Mouse (Mus musculus) kidney, postnatal 4 days (tissue): ENCODE measurements around the gene Napsa.
A peak's percentile ranks its signal among the peaks of the same experiment; 100 is the strongest.

Experiments used
- DNase-seq, 2 experiments: peaks; one replicate each; pipeline ENCODE4 v3.0.0; 2021; ENCODE audit warnings: mixed read lengths in 2 of 2

Gene Napsa

DNA sequence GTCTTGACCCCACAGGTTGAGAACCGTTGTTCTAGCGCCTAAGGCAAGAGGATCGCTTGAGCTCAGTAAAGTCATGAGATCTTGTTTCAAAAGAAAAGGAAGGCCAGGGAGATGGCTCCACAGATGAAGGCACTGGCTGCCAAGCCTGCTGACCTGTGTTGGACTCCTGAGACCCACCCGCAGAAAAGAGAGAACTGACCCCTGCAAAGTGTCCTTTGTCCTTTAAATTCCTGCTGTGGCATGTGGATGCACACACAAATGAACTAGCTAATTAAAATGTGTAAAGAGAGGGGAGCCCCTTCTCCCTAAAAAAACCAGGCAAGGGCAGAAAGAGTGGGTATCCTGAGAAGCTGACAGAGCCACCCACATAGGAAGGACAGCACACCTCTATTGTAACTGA, 369 bp upstream of the Napsa start:
- DNase-seq: peak in 1 of 2 experiments; percentile 36

- no peak for DNase-seq
These were observed 840 bp downstream of the Napsa start for GRCm38 (mm10) chr7:44572956-44573484.

- no peak for DNase-seq
These were observed 4.2 kb downstream of the Napsa start for GRCm38 (mm10) chr7:44576333-44576844.

GRCm38 (mm10) chr7:44581637-44582036, 9.5 kb downstream of the Napsa start:
- no peak for DNase-seq

GRCm38 (mm10) chr7:44582709-44583108, 10.5 kb downstream of the Napsa start:
- no peak for DNase-seq

DNA sequence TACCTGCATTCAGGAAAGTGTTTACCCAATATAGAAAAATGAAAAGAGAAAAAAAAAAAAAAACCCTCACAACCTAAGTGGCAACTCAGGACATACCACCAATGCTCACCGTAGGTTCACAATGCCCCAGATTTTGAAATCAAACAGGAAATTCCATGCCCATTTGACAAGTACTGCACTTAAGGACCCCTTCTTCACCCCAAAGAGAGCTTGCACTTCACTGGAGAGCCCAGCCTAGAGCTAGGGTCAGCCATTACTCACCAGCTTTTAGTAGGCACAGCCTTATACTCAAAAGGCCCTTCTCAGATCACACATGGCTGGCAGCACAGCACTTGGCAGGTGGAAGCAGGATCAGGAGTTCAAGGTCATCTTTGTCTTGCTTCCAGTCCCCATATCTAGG, 11.0 kb downstream of the Napsa start:
- no peak for DNase-seq

GRCm38 (mm10) chr7:44584265-44584804, 12.2 kb downstream of the Napsa start:
- DNase-seq: no peak

DNA sequence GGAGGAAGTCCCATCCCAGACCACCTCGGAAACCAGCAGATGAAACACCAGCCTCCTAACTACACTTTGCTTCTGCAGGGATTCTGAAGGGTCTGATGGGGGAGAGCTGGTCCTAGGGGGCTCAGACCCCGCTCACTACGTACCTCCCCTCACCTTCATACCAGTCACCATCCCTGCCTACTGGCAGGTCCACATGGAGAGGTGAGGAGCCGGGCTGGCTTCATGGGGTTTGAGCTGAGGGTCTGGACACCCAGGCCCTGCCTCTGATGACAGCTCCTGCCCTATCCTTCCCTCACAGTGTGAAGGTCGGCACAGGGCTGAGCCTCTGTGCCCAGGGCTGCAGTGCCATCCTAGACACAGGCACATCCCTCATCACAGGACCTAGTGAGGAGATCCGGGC, 12.7 kb downstream of the Napsa start:
- DNase-seq: no peak

GRCm38 (mm10) chr7:44585606-44586005, 13.4 kb downstream of the Napsa start:
- no peak for DNase-seq

GRCm38 (mm10) chr7:44586518-44586917, 14.3 kb downstream of the Napsa start:
- peak in 1 of 2 experiments; percentile 21 for DNase-seq

DNA sequence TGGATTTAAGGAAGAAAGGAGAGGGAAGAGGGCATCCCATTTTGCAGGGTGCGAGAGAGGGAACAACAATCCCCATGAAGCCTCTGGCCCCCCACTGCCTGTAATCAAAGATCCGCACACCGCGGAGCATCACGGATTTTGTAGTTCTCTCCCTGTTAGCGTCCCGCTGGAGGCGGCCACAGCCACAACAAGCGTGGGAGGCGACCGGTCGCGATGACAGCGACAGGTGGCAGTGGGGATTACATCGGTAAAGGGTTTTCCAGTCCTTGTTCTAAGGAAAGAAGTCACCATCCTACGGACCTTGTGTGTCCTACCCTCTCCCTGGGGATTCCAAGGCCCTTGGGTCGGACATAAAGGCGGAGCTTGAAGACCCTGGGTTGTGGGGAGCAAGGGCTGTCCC, 14.8 kb downstream of the Napsa start:
- peak; percentile 65 to 70 for DNase-seq

- no peak for DNase-seq
These were observed 15.5 kb downstream of the Napsa start for GRCm38 (mm10) chr7:44587676-44588075.

DNA sequence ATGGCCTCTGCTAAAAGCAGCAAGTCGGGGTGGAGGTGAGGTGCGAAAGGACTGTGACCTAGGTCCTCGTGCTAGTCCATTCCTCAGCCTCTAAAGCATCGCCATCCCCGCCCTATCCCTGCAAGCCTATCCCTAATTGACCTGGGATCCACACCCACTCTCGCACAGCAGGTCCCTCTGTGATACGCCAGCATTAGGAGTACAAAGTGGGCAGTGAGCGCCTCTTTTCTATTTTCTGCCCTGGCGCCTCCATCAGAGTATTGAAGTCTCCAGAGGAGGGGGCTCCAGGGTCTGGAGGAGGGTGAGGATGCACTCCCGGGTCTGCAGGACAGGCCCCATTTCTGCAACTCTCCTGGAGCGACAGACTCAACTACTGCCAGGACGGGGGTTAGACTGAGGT, 16.2 kb downstream of the Napsa start:
- no peak for DNase-seq

GRCm38 (mm10) chr7:44589149-44589548, 17.0 kb downstream of the Napsa start:
- peak; percentile 82 to 89 for DNase-seq

DNA sequence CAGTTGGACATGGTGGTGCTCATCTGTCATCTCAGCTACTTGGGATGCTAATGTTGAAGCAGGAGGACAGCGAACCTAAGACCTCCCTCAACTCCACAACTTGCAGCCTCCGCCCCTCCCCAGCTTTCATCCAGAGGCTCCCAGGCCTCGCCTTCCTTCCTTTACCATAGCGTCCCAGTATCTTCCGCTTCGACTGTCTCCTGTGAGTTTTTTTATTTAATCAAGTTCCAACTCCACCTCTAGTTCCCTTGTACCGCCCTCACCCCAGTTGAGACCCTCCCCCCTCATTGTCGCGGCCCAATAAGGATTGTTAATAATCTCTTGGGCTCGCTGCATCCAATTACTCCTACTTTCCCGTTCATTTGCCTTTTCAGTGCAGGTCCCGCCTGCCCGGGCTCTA, 17.8 kb downstream of the Napsa start:
- DNase-seq: peak in 1 of 2 experiments; percentile 49

DNA sequence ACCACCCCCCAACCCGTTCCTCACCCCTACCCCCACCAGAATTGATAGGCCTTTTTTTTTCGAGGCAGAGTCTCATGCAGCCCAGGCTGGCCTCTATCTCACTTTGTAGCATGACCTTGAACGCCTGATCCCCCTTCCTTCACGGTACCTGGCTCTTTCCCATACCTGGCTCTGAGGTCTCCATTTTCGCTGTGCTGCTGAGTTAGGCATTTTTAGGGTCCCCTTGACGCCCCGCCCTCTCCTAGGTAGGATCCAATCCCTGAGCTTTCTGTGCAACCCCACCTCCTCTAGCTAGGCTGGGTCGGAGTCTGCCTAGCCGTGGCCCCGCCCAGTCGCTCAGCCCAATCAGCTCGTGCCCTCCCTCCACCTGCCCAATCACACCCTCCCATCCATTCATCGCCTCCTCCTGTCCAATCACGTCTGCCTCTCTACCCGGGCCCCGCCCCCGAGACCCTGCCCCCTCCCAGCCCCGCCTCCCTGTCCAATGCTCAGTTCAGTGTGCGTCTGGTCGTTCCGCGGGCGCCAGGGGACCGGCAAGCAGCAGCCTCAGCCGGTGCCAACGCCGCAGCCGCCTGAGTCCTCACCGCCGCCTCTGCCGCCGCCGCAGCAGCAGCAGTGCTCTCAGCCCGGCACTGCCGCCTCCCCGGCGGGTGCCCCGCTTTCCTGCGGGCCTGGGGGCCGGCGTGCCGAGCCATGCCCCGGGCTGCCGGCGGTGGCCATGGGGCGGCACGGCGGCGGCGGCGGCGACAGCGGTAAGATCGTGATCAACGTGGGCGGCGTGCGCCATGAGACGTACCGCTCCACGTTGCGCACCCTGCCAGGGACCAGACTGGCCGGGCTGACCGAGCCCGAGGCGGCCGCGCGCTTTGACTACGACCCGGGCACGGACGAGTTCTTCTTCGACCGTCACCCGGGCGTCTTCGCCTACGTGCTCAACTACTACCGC, 18.5 kb downstream of the Napsa start, which contains the start of gene Kcnc3:
Gene Kcnc3, plus strand, starts transcription at position 263 of the 946 bp plus-strand sequence.
- peak; percentile 88 to 95 for DNase-seq

GRCm38 (mm10) chr7:44591348-44592116, 19.4 kb downstream of the Napsa start:
- no peak for DNase-seq

DNA sequence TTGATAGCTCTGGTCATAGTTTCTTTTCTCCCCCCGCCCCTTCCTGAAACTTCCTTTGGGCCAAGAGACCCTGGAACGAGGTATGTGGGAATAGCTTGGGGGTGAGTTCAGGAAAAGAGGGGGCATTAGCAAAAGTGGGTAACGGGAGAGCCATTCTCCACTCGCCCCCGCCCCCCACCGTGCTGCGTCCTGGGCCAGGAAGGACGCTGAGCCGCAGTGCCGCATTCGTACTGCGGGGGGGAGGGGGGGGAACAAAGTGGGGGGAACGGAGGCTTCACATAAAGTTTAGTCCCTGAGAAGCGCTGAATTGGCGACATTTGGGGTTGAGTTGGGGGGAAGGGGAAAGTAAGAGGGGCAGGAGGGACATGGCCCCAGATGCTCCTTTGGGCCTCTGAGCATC, 20.9 kb downstream of the Napsa start:
- DNase-seq: no peak

GRCm38 (mm10) chr7:44593775-44594174, 21.6 kb downstream of the Napsa start:
- DNase-seq: peak; percentile 94

DNA sequence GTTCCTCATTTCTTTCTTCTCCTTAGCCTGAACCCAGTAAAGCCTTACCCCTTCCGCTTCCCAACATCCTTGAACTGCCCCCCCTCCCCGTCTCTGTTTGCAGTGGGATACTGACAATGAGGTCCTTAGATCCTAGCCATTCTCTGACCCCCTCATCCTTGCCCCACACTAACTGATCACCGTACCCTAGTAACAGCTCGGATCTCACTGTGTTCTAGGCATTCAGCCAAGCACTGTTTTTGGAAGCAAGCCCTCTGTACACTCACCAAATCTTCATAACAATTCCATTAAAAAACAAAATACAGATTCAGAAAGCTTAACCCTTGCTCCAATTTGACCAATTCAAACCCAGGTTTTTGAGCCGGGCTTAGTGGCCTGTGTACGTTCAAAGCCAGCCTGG, 22.1 kb downstream of the Napsa start:
- DNase-seq: no peak

GRCm38 (mm10) chr7:44595131-44595561, 23.0 kb downstream of the Napsa start:
- DNase-seq: no peak

DNA sequence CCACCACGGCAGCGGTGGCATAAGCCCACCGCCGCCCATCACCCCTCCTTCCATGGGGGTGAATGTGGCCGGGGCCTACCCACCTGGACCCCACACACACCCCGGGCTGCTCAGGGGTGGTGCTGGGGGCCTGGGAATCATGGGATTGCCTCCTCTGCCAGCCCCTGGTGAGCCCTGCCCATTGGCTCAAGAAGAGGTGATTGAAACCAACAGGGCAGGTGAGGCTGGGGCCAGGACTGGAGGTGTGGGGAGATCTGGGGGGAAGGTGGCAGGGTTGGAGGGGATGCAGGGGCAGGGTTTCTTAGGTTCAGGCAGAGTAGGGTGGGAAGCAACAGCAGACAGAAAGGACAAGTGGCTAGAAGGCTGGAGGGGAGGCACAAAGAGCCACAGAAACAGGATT, 23.9 kb downstream of the Napsa start:
- DNase-seq: no peak

DNA sequence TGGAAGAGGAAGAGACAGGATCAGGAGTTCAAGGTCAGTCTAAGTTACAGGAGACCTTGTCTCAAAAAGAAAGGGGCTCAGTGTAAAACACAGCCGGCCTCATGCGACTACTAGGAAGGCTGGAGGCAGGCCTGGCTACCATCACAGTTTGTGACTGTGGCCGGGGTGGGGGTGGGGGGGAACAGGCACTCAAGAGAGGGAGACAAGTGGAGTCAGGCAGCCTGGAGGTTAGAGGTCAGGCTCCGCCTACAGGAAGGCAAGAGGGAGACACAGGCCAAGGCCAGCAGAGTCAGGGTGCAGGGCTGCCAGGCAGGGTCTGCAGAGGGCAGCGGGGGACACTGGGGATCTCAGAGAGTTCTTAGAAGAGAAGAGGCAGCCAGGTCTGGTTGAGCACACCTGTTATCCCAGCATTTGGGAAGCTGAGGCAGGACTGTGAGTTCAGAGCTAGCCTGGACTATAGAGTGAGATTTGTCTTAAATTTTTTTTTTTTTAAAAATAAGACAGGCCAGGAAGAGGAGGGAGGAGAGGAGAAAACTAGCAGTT, 24.9 kb downstream of the Napsa start:
- no peak for DNase-seq
